Comparison of ENCODE assay signal across 9 mouse cellular contexts in genomic region chr3:59401856-59402255, GRCm38 (mm10). TPM values are rescaled to one million over a fixed set of nuclear protein-coding genes. Genes with fewer than 3 reads are reported as not detected.
A peak's percentile ranks its signal among the peaks of the same experiment; 100 is the strongest.
DNase-seq lines count a peak whose midpoint lies in the region; ATAC-seq lines count a peak whose summit lies in the region.
"Had no signal": no experiment of that assay in that cellular context is flagged by ENCODE, and none has a peak within 500 bp of the region (broad histone marks: within the 10 kb centered on the region; RNA-seq: fewer than 3 reads in every experiment).

No protein-coding gene starts in this region.

- peak; percentile 60; the same call in 1 of the 2 replicates for ATAC-seq in embryonic facial prominence, embryonic 14.5 days (ENCODE audit: low read depth)
- ATAC-seq in inflammation-experienced regulatory T-cells, adult 6 months: no peak
- ATAC-seq in midbrain, embryonic 14.5 days (ENCODE audit: low FRiP score, low TSS enrichment): no peak; the same call in 1 of the 2 replicates

- no peak overlapping the region for H3K4me3 ChIP-seq in embryonic facial prominence, embryonic 14.5 days (ENCODE audit: low read depth, low read length)
- no peak overlapping the region for H3K4me3 ChIP-seq in embryonic facial prominence, embryonic 10.5 days
- no peak overlapping the region for H3K4me3 ChIP-seq in midbrain, embryonic 14.5 days (replicated peaks; ENCODE audit: low read depth, low read length)
- H3K4me3 ChIP-seq: liver, embryonic 13.5 days had no signal

- no peak overlapping the region for H3K9ac ChIP-seq in embryonic facial prominence, embryonic 14.5 days (ENCODE audit: low read depth, low read length)
- no peak overlapping the region for H3K9ac ChIP-seq in midbrain, embryonic 14.5 days (replicated peaks; ENCODE audit: low read length)
- H3K9ac ChIP-seq: liver, embryonic 13.5 days had no signal

- intact Hi-C loops in gastrocnemius, postnatal 14 days (cut with DNase I; ENCODE audit: low total_unique reads): no loop called here

- peak; percentile 65 for DNase-seq in embryonic facial prominence, embryonic 14.5 days (ENCODE audit: low spot score)
- DNase-seq in embryonic facial prominence, embryonic 10.5 days (ENCODE audit: low spot score): no peak
- peak; percentile 29 for DNase-seq in adrenal gland, postnatal 25 days
- peak; percentile 58 for DNase-seq in gastrocnemius, postnatal 14 days
- DNase-seq in kidney, postnatal 10 days: peak; percentile 61
- DNase-seq in urinary bladder, postnatal 10 days (ENCODE audit: low spot score): peak; percentile 23
- no peak for DNase-seq in midbrain, embryonic 14.5 days
- DNase-seq: liver, embryonic 13.5 days had no signal

- no peak overlapping the region for H3K4me2 ChIP-seq in embryonic facial prominence, embryonic 14.5 days (ENCODE audit: low read depth, low read length)
- H3K4me2 ChIP-seq in midbrain, embryonic 14.5 days (ENCODE audit: low read length): no peak overlapping the region
- H3K4me2 ChIP-seq: liver, embryonic 13.5 days had no signal

- 70% methylated on average over 5 of the region's 5 CpGs for WGBS in embryonic facial prominence, embryonic 14.5 days
- 84% methylated on average over 5 of the region's 5 CpGs for WGBS in embryonic facial prominence, embryonic 10.5 days
- WGBS in midbrain, embryonic 14.5 days: 86% methylated on average over 5 of the region's 5 CpGs

- no peak overlapping the region for H3K27ac ChIP-seq in embryonic facial prominence, embryonic 14.5 days (replicated peaks; ENCODE audit: low read depth, low read length)
- no peak overlapping the region for H3K27ac ChIP-seq in embryonic facial prominence, embryonic 10.5 days (replicated peaks)
- H3K27ac ChIP-seq in midbrain, embryonic 14.5 days (replicated peaks; ENCODE audit: low read depth, low read length): no peak overlapping the region
- H3K27ac ChIP-seq: liver, embryonic 13.5 days had no signal

- no peaks in the 10 kb centered on the region for H3K36me3 ChIP-seq in embryonic facial prominence, embryonic 14.5 days (ENCODE audit: control insufficient read depth, insufficient read depth, low read length)
- no peaks in the 10 kb centered on the region for H3K36me3 ChIP-seq in embryonic facial prominence, embryonic 10.5 days (replicated peaks)
- no peaks in the 10 kb centered on the region for H3K36me3 ChIP-seq in midbrain, embryonic 14.5 days (ENCODE audit: control insufficient read depth, insufficient read depth, low read length)
- H3K36me3 ChIP-seq: liver, embryonic 13.5 days had no signal

- no peaks in the 10 kb centered on the region for H3K9me3 ChIP-seq in embryonic facial prominence, embryonic 14.5 days (ENCODE audit: control insufficient read depth, low read length)
- H3K9me3 ChIP-seq in embryonic facial prominence, embryonic 10.5 days: no peaks in the 10 kb centered on the region
- H3K9me3 ChIP-seq in midbrain, embryonic 14.5 days (ENCODE audit: control insufficient read depth, low read length): no peaks in the 10 kb centered on the region
- H3K9me3 ChIP-seq: liver, embryonic 13.5 days had no signal

- H3K4me1 ChIP-seq in embryonic facial prominence, embryonic 14.5 days (ENCODE audit: control insufficient read depth, insufficient read depth, low read length): no peaks in the 10 kb centered on the region
- no peaks in the 10 kb centered on the region for H3K4me1 ChIP-seq in embryonic facial prominence, embryonic 10.5 days
- H3K4me1 ChIP-seq in midbrain, embryonic 14.5 days (ENCODE audit: control insufficient read depth, insufficient read depth, low read length): no peaks in the 10 kb centered on the region
- H3K4me1 ChIP-seq: liver, embryonic 13.5 days had no signal

- H3K27me3 ChIP-seq in embryonic facial prominence, embryonic 14.5 days (replicated peaks; ENCODE audit: control insufficient read depth, insufficient read depth, low read length): no peaks in the 10 kb centered on the region
- no peaks in the 10 kb centered on the region for H3K27me3 ChIP-seq in embryonic facial prominence, embryonic 10.5 days (replicated peaks; ENCODE audit: low read depth, poor library complexity, severe bottlenecking)
- H3K27me3 ChIP-seq in midbrain, embryonic 14.5 days (ENCODE audit: control insufficient read depth, insufficient read depth, low read length): no peaks in the 10 kb centered on the region
- H3K27me3 ChIP-seq: liver, embryonic 13.5 days had no signal

RNA-seq across cellular contexts. Expression of gene Igsf10, which starts 57.7 kb away (rescaled TPM):
- 24.3 and 26.0 TPM in 2 replicates for polyA plus RNA-seq in embryonic facial prominence, embryonic 14.5 days (2014; fragmentation: Nextera tagmentation; extraction: Ambion mirVana)
- polyA plus RNA-seq in embryonic facial prominence, embryonic 10.5 days (2016; fragmentation: Nextera tagmentation; extraction: Ambion mirVana): 4.6 and 5.7 TPM in 2 replicates
- 1.4 and 1.6 TPM in 2 replicates for total RNA-seq in adrenal gland, postnatal 25 days (2021)
- 10 to 100 TPM; 14.4 to 26.0 TPM for total RNA-seq in gastrocnemius, postnatal 14 days (2021)
- not detected for polyA plus RNA-seq in inflammation-experienced regulatory T-cells, adult 6 months (2017; shearing (Covaris generic))
- 2.9 and 3.5 TPM in 2 replicates for polyA plus RNA-seq in midbrain, embryonic 14.5 days (2014; fragmentation: Nextera tagmentation; extraction: Ambion mirVana)

Comparison
In these comparisons a context has a peak if more than half of its experiments do, and no peak if none do; other contexts are left out.
1. DNase-seq: peak in embryonic facial prominence, embryonic 14.5 days (single experiment), adrenal gland, postnatal 25 days (single experiment), gastrocnemius, postnatal 14 days (single experiment), kidney, postnatal 10 days (single experiment) and urinary bladder, postnatal 10 days (single experiment); none in embryonic facial prominence, embryonic 10.5 days (single experiment) and midbrain, embryonic 14.5 days (single experiment).